In genomic region chr11:61065620-61066019, GRCm38 (mm10) we compare ENCODE assay signal across 17 mouse cellular contexts. TPM values are rescaled to one million over a fixed set of nuclear protein-coding genes. Genes with fewer than 3 reads are reported as not detected.
"Had no signal": no experiment of that assay in that cellular context is flagged by ENCODE, and none has a peak within 500 bp of the region (broad histone marks: within the 10 kb centered on the region; RNA-seq: fewer than 3 reads in every experiment).

No protein-coding gene starts in this region.

- H3K36me3 ChIP-seq: liver, embryonic 15.5 days; midbrain, embryonic 12.5 days; neural tube, embryonic 12.5 days had no signal

- H3K27me3 ChIP-seq: midbrain, embryonic 12.5 days; neural tube, embryonic 12.5 days had no signal

- H3K9me3 ChIP-seq: liver, embryonic 15.5 days; megakaryocyte, embryonic 14.5 days; midbrain, embryonic 12.5 days; neural tube, embryonic 12.5 days had no signal

- DNase-seq: lung, adult 18-20 months; lung, embryonic 14.5 days; lung, postnatal 10 days; midbrain, embryonic 14.5 days; right cerebral cortex, postnatal 14 days; spleen, adult 18-20 months; thymus, adult 18-20 months; thymus, postnatal 14 days; thymus, postnatal 36 days had no signal

- H3K4me1 ChIP-seq: midbrain, embryonic 12.5 days; neural tube, embryonic 12.5 days had no signal

- H3K4me2 ChIP-seq: liver, embryonic 15.5 days; lung, embryonic 14.5 days; midbrain, embryonic 12.5 days; neural tube, embryonic 12.5 days had no signal

- H3K9ac ChIP-seq: liver, embryonic 15.5 days; lung, embryonic 14.5 days; midbrain, embryonic 12.5 days; neural tube, embryonic 12.5 days had no signal

- H3K27ac ChIP-seq: macrophage; midbrain, embryonic 12.5 days; neural tube, embryonic 12.5 days had no signal

- H3K4me3 ChIP-seq: liver, embryonic 15.5 days; megakaryocyte, embryonic 14.5 days; midbrain, embryonic 12.5 days; neural tube, embryonic 12.5 days had no signal

RNA-seq across cellular contexts. Expression of gene Kcnj12, which starts 43.3 kb away (rescaled TPM):
- total RNA-seq: megakaryocyte progenitor cell, adult 5-6 weeks; monocyte, adult 5-6 weeks; neutrophil, adult 5-6 weeks had no signal
- polyA plus RNA-seq: liver, embryonic 15.5 days; macrophage had no signal
